In genomic region chr11:101472336-101472735, GRCm38 (mm10) we compare ENCODE assay signal across 14 mouse cellular contexts. TPM values are rescaled to one million over a fixed set of nuclear protein-coding genes. Genes with fewer than 3 reads are reported as not detected.
DNase-seq lines count a peak whose midpoint lies in the region; ATAC-seq and TF ChIP-seq lines count a peak whose summit lies in the region.
"Had no signal": no experiment of that assay in that cellular context is flagged by ENCODE, and none has a peak within 500 bp of the region (broad histone marks: within the 10 kb centered on the region; RNA-seq: fewer than 3 reads in every experiment).

No protein-coding gene starts in this region.

- no peak overlapping the region for H3K4me3 ChIP-seq in kidney, postnatal 0 days (replicated peaks; ENCODE audit: low read depth, low read length)
- H3K4me3 ChIP-seq in midbrain, embryonic 15.5 days = no peak overlapping the region
- no peak overlapping the region for H3K4me3 ChIP-seq in midbrain, embryonic 10.5 days
- H3K4me3 ChIP-seq in liver, postnatal 0 days (ENCODE audit: low read depth, low read length) = no peak overlapping the region
- H3K4me3 ChIP-seq: embryonic facial prominence, embryonic 13.5 days; hindbrain, embryonic 15.5 days; myocyte had no signal

- no peaks in the 10 kb centered on the region for H3K9me3 ChIP-seq in kidney, postnatal 0 days (replicated peaks; ENCODE audit: low read length)
- no peaks in the 10 kb centered on the region for H3K9me3 ChIP-seq in midbrain, embryonic 15.5 days
- no peaks in the 10 kb centered on the region for H3K9me3 ChIP-seq in midbrain, embryonic 10.5 days (replicated peaks)
- no peaks in the 10 kb centered on the region for H3K9me3 ChIP-seq in liver, postnatal 0 days (ENCODE audit: low read length)
- H3K9me3 ChIP-seq: embryonic facial prominence, embryonic 13.5 days; hindbrain, embryonic 15.5 days had no signal

- no peak overlapping the region for H3K9ac ChIP-seq in kidney, postnatal 0 days (ENCODE audit: low read depth, low read length)
- no peak overlapping the region for H3K9ac ChIP-seq in midbrain, embryonic 15.5 days
- no peak overlapping the region for H3K9ac ChIP-seq in liver, postnatal 0 days (replicated peaks)
- H3K9ac ChIP-seq: embryonic facial prominence, embryonic 13.5 days; hindbrain, embryonic 15.5 days had no signal

- no peaks in the 10 kb centered on the region for H3K36me3 ChIP-seq in kidney, postnatal 0 days (ENCODE audit: insufficient read depth, low read length)
- H3K36me3 ChIP-seq in midbrain, embryonic 15.5 days (replicated peaks) = no peaks in the 10 kb centered on the region
- H3K36me3 ChIP-seq in midbrain, embryonic 10.5 days = peaks cover 23% of the 10 kb centered on the region
- no peaks in the 10 kb centered on the region for H3K36me3 ChIP-seq in liver, postnatal 0 days (replicated peaks; ENCODE audit: insufficient read depth, low read length)
- H3K36me3 ChIP-seq: embryonic facial prominence, embryonic 13.5 days; hindbrain, embryonic 15.5 days had no signal

- WGBS in kidney, postnatal 0 days = 30% methylated on average over 7 of the region's 7 CpGs
- WGBS in midbrain, embryonic 15.5 days = 63% methylated on average over 7 of the region's 7 CpGs
- 58% methylated on average over 7 of the region's 7 CpGs for WGBS in midbrain, embryonic 10.5 days
- WGBS in liver, postnatal 0 days (ENCODE audit: insufficient replicate concordance) = 62% methylated on average over 7 of the region's 7 CpGs

- H3K4me1 ChIP-seq in kidney, postnatal 0 days (replicated peaks; ENCODE audit: insufficient read depth, low read length) = no peaks in the 10 kb centered on the region
- H3K4me1 ChIP-seq in midbrain, embryonic 15.5 days = peaks cover 19% of the 10 kb centered on the region
- H3K4me1 ChIP-seq in midbrain, embryonic 10.5 days = peaks cover 56% of the 10 kb centered on the region
- no peaks in the 10 kb centered on the region; the same call in 1 of the 2 replicates for H3K4me1 ChIP-seq in liver, postnatal 0 days (ENCODE audit: insufficient read depth)

- no peak for TF ChIP-seq CTCF in kidney, postnatal 0 days (IDR thresholded peaks at IDR 0.05; ENCODE audit: low read depth)
- no peak for TF ChIP-seq CTCF in liver, postnatal 0 days (IDR thresholded peaks at IDR 0.05; ENCODE audit: low read depth)

- no peak for ATAC-seq in kidney, postnatal 0 days (replicated peaks; ENCODE audit: low FRiP score, low read depth)
- ATAC-seq in midbrain, embryonic 15.5 days (replicated peaks) = no peak
- ATAC-seq in liver, postnatal 0 days = no peak

- DNase-seq in cerebellum, adult 9-11 months = peak; percentile 40
- DNase-seq in cerebellum, adult 9-10 months = no peak
- peak; percentile 33 for DNase-seq in kidney, postnatal 0 days (ENCODE audit: low spot score)
- no peak for DNase-seq in kidney, adult 9 months
- DNase-seq in midbrain, embryonic 10.5 days (ENCODE audit: low spot score) = no peak
- peak; percentile 55 for DNase-seq in brain, adult 2 months (ENCODE audit: low read depth, low spot score)
- no peak for DNase-seq in liver, postnatal 0 days
- DNase-seq: kidney, adult 2 months; lung, adult 18-20 months had no signal

- H3K27me3 ChIP-seq in kidney, postnatal 0 days (ENCODE audit: insufficient read depth, low read length) = no peaks in the 10 kb centered on the region
- H3K27me3 ChIP-seq in midbrain, embryonic 15.5 days (replicated peaks) = no peaks in the 10 kb centered on the region
- peaks cover 14% of the 10 kb centered on the region for H3K27me3 ChIP-seq in midbrain, embryonic 10.5 days (ENCODE audit: low read depth, poor library complexity, severe bottlenecking)
- peaks cover 9% of the 10 kb centered on the region; the same call in 1 of the 2 replicates for H3K27me3 ChIP-seq in liver, postnatal 0 days (ENCODE audit: insufficient read depth, low read length)
- H3K27me3 ChIP-seq: hindbrain, embryonic 15.5 days had no signal

- H3K4me2 ChIP-seq in kidney, postnatal 0 days (ENCODE audit: low read length) = no peak overlapping the region
- no peak overlapping the region for H3K4me2 ChIP-seq in midbrain, embryonic 15.5 days
- no peak overlapping the region for H3K4me2 ChIP-seq in liver, postnatal 0 days (ENCODE audit: low read depth, low read length)
- H3K4me2 ChIP-seq: embryonic facial prominence, embryonic 13.5 days; hindbrain, embryonic 15.5 days had no signal

- no peak overlapping the region for H3K27ac ChIP-seq in kidney, postnatal 0 days
- H3K27ac ChIP-seq in midbrain, embryonic 15.5 days = peak overlapping the region; percentile 14; the same call in 1 of the 2 replicates
- no peak overlapping the region for H3K27ac ChIP-seq in midbrain, embryonic 10.5 days (replicated peaks)
- H3K27ac ChIP-seq in liver, postnatal 0 days (ENCODE audit: low read depth) = no peak overlapping the region
- H3K27ac ChIP-seq: embryonic facial prominence, embryonic 13.5 days; hindbrain, embryonic 15.5 days; macrophage had no signal

- TF ChIP-seq EP300 in liver, postnatal 0 days (IDR thresholded peaks at IDR 0.05; ENCODE audit: low read depth) = no peak

RNA-seq across cellular contexts. Expression of gene Vat1, which starts 6.3 kb away (rescaled TPM):
- polyA plus RNA-seq in kidney, postnatal 0 days (2015; fragmentation: Nextera tagmentation; extraction: Ambion mirVana) = 37.7 and 38.6 TPM in 2 replicates
- polyA plus RNA-seq in midbrain, embryonic 15.5 days (2015; fragmentation: Nextera tagmentation; extraction: Ambion mirVana) = 128 and 133 TPM in 2 replicates
- 36.1 and 47.7 TPM in 2 replicates for polyA plus RNA-seq in midbrain, embryonic 10.5 days (2016; fragmentation: Nextera tagmentation; extraction: Ambion mirVana)
- polyA plus RNA-seq in liver, postnatal 0 days (2015; fragmentation: Nextera tagmentation; extraction: Ambion mirVana) = 8.3 and 8.4 TPM in 2 replicates

RNA-seq across cellular contexts. Expression of gene Rnd2, which starts 7.5 kb away (rescaled TPM):
- polyA plus RNA-seq in kidney, postnatal 0 days (2015; fragmentation: Nextera tagmentation; extraction: Ambion mirVana) = 10.3 and 11.1 TPM in 2 replicates
- polyA plus RNA-seq in midbrain, embryonic 15.5 days (2015; fragmentation: Nextera tagmentation; extraction: Ambion mirVana) = 68.3 and 77.4 TPM in 2 replicates
- polyA plus RNA-seq in midbrain, embryonic 10.5 days (2016; fragmentation: Nextera tagmentation; extraction: Ambion mirVana) = 38.8 and 57.7 TPM in 2 replicates
- 1.9 and 2.0 TPM in 2 replicates for polyA plus RNA-seq in liver, postnatal 0 days (2015; fragmentation: Nextera tagmentation; extraction: Ambion mirVana)

RNA-seq across cellular contexts. Expression of gene Ifi35, which starts 24.1 kb away (rescaled TPM):
- polyA plus RNA-seq in kidney, postnatal 0 days (2015; fragmentation: Nextera tagmentation; extraction: Ambion mirVana) = 30.0 and 30.8 TPM in 2 replicates
- polyA plus RNA-seq in midbrain, embryonic 15.5 days (2015; fragmentation: Nextera tagmentation; extraction: Ambion mirVana) = 3.9 and 4.0 TPM in 2 replicates
- polyA plus RNA-seq in midbrain, embryonic 10.5 days (2016; fragmentation: Nextera tagmentation; extraction: Ambion mirVana) = 3.2 and 4.0 TPM in 2 replicates
- 27.2 and 28.2 TPM in 2 replicates for polyA plus RNA-seq in liver, postnatal 0 days (2015; fragmentation: Nextera tagmentation; extraction: Ambion mirVana)

RNA-seq across cellular contexts. Expression of gene Rpl27, which starts 30.2 kb away (rescaled TPM):
- polyA plus RNA-seq in kidney, postnatal 0 days (2015; fragmentation: Nextera tagmentation; extraction: Ambion mirVana) = 396 and 448 TPM in 2 replicates
- polyA plus RNA-seq in midbrain, embryonic 15.5 days (2015; fragmentation: Nextera tagmentation; extraction: Ambion mirVana) = 197 and 212 TPM in 2 replicates
- polyA plus RNA-seq in midbrain, embryonic 10.5 days (2016; fragmentation: Nextera tagmentation; extraction: Ambion mirVana) = 382 and 448 TPM in 2 replicates
- polyA plus RNA-seq in liver, postnatal 0 days (2015; fragmentation: Nextera tagmentation; extraction: Ambion mirVana) = 205 and 213 TPM in 2 replicates

RNA-seq across cellular contexts. Expression of gene Ptges3l, which starts 47.2 kb away (rescaled TPM):
- 8.7 and 11.5 TPM in 2 replicates for polyA plus RNA-seq in kidney, postnatal 0 days (2015; fragmentation: Nextera tagmentation; extraction: Ambion mirVana)
- 1.7 and 2.0 TPM in 2 replicates for polyA plus RNA-seq in midbrain, embryonic 15.5 days (2015; fragmentation: Nextera tagmentation; extraction: Ambion mirVana)
- 2.4 and 3.7 TPM in 2 replicates for polyA plus RNA-seq in midbrain, embryonic 10.5 days (2016; fragmentation: Nextera tagmentation; extraction: Ambion mirVana)
- polyA plus RNA-seq in liver, postnatal 0 days (2015; fragmentation: Nextera tagmentation; extraction: Ambion mirVana) = 0.65 and 1.0 TPM in 2 replicates

Comparison
In these comparisons a context has a peak if more than half of its experiments do, and no peak if none do; other contexts are left out.
1. DNase-seq: peak in cerebellum, adult 9-11 months (single experiment), kidney, postnatal 0 days (single experiment) and brain, adult 2 months (single experiment); none in cerebellum, adult 9-10 months (single experiment), kidney, adult 9 months (single experiment), midbrain, embryonic 10.5 days (single experiment) and liver, postnatal 0 days (single experiment).